Mouse (Mus musculus): ENCODE results near the gene Rln3.
A peak's percentile ranks its signal among the peaks of the same experiment; 100 is the strongest.

GRCm38 (mm10) chr8:84008362-84008761 lies 36.4 kb downstream of the Rln3 start:
- peak; percentile 28; the same call in 1 of the 2 replicates for TF ChIP-seq CTCF (IDR thresholded peaks at IDR 0.05; ENCODE audit: control insufficient read depth, insufficient read depth, insufficient replicate concordance, low read depth, low read length)
- TF ChIP-seq POLR2A (IDR thresholded peaks at IDR 0.05; ENCODE audit: control insufficient read depth, low read depth, low read length): no peak

All from testis, adult 2 months (tissue).